Mouse (Mus musculus) kidney, postnatal 0 days (tissue): ENCODE data around the gene Zc3h12d. TPM values are rescaled to one million over a fixed set of nuclear protein-coding genes. Genes with fewer than 3 reads are reported as not detected.

ENCODE experiments used
- ATAC-seq: fragments of 200-750 bp; cut with Nextera tagmentation; replicated peaks from 2 replicates; pipeline ENCODE4 v1.8.0; 2017; ENCODE audit warnings: low read depth, moderate number of reproducible peaks, moderate TSS enrichment, moderate library complexity; ENCODE audit not compliant: low FRiP score
- DNase-seq: peaks from one replicate; pipeline ENCODE4 v3.0.0-alpha.2; 2016; ENCODE audit warnings: low spot score
- H3K27ac ChIP-seq: fragments of 300-500 bp; sonication (generic); 2 replicates; pipeline ENCODE4 v1.5.1; 2014; ENCODE audit warnings: mild to moderate bottlenecking
- H3K27me3 ChIP-seq: fragments of 300-500 bp; sonication (generic); 2 replicates; pipeline ENCODE4 v1.6.1; 2014; ENCODE audit warnings: low read length, mixed read lengths; ENCODE audit not compliant: insufficient read depth
- H3K36me3 ChIP-seq: fragments of 300-500 bp; sonication (generic); 2 replicates; pipeline ENCODE4 v1.6.1; 2014; ENCODE audit warnings: low read length, mixed read lengths; ENCODE audit not compliant: insufficient read depth
- H3K4me1 ChIP-seq: fragments of 300-500 bp; sonication (generic); replicated peaks from 2 replicates; pipeline ENCODE4 v1.6.1; 2014; ENCODE audit warnings: antibody characterized with exemption, low read length, mixed read lengths; ENCODE audit not compliant: insufficient read depth
- H3K4me2 ChIP-seq: fragments of 300-500 bp; sonication (generic); 2 replicates; pipeline ENCODE4 v1.6.1; 2014; ENCODE audit warnings: mild to moderate bottlenecking, low read length, moderate library complexity, mixed read lengths
- H3K4me3 ChIP-seq: fragments of 300-500 bp; sonication (generic); replicated peaks from 2 replicates; pipeline ENCODE4 v1.5.1; 2014; ENCODE audit warnings: low read depth, low read length
- H3K9ac ChIP-seq: fragments of 300-500 bp; sonication (generic); 2 replicates; pipeline ENCODE4 v1.6.1; 2014; ENCODE audit warnings: low read depth, low read length
- H3K9me3 ChIP-seq: fragments of 300-500 bp; sonication (generic); replicated peaks from 2 replicates; pipeline ENCODE4 v1.6.1; 2016; ENCODE audit warnings: low read length, inconsistent platforms, mixed read lengths
- CTCF ChIP-seq: IDR thresholded peaks from 2 replicates; pipeline ENCODE4 v1.5.1; 2016; ENCODE audit warnings: antibody characterized with exemption, low read depth, mild to moderate bottlenecking, moderate library complexity
- WGBS: fragments of 180-500 bp; shearing (Covaris S2); extraction: QIAGEN DNeasy Blood & Tissue Kit; methylation state at CpG from one replicate; pipeline ENCODE4 v1.1.7; 2014; 5-methylcytosine and 5-hydroxymethylcytosine counted together
- polyA plus RNA-seq: library from polyadenylated mRNA; unstranded; fragments of >200 nt; fragmentation: Nextera tagmentation; extraction: Ambion mirVana; gene quantifications from 2 replicates; pipeline ENCODE4 v1.2.1, GENCODE M21; 2015

Zc3h12d gene
- polyA plus RNA-seq, 1 experiment from 2014 or later, result 0.29 TPM

GRCm38 (mm10) chr10:7824663-7825280, 7.5 kb upstream of the Zc3h12d start:
- H3K27ac ChIP-seq, result no peak overlapping the region
- H3K9me3 ChIP-seq, result no peaks in the 10 kb centered on the region
- no peaks in the 10 kb centered on the region for H3K27me3 ChIP-seq
- WGBS, result 73% methylated on average over 9 of the region's 9 CpGs
- DNase-seq (no peak), ATAC-seq (no peak)
- no peak for TF ChIP-seq CTCF
- H3K4me1 ChIP-seq, result no peaks in the 10 kb centered on the region
- peaks cover 14% of the 10 kb centered on the region for H3K36me3 ChIP-seq
- no peak overlapping the region for H3K9ac ChIP-seq
- no peak overlapping the region for H3K4me2 ChIP-seq
- H3K4me3 ChIP-seq, result no peak overlapping the region

- ATAC-seq (no peak), DNase-seq (no peak)
- 93% methylated on average over 4 of the region's 4 CpGs for WGBS
- Histone ChIP-seq H3K4me2 (no peak overlapping the region), H3K4me1 (no peaks in the 10 kb centered on the region), H3K9me3 (no peaks in the 10 kb centered on the region), H3K27me3 (no peaks in the 10 kb centered on the region), H3K36me3 (peaks cover 14% of the 10 kb centered on the region), H3K9ac (no peak overlapping the region), H3K27ac (no peak overlapping the region), H3K4me3 (no peak overlapping the region)
- TF ChIP-seq CTCF, result no peak
Observed at GRCm38 (mm10) chr10:7825281-7825665, 7.0 kb upstream of the Zc3h12d start.

- Histone ChIP-seq H3K9ac (no peak overlapping the region), H3K36me3 (peaks cover 10% of the 10 kb centered on the region; the same call in 1 of the 2 replicates), H3K27me3 (no peaks in the 10 kb centered on the region), H3K4me3 (no peak overlapping the region), H3K4me1 (no peaks in the 10 kb centered on the region), H3K27ac (no peak overlapping the region), H3K9me3 (no peaks in the 10 kb centered on the region), H3K4me2 (no peak overlapping the region)
- no peak for DNase-seq
- no peak for ATAC-seq
- WGBS, result 94% methylated on average over 9 of the region's 9 CpGs
- no peak for TF ChIP-seq CTCF
Observed at GRCm38 (mm10) chr10:7826106-7826505, 6.2 kb upstream of the Zc3h12d start.

DNA sequence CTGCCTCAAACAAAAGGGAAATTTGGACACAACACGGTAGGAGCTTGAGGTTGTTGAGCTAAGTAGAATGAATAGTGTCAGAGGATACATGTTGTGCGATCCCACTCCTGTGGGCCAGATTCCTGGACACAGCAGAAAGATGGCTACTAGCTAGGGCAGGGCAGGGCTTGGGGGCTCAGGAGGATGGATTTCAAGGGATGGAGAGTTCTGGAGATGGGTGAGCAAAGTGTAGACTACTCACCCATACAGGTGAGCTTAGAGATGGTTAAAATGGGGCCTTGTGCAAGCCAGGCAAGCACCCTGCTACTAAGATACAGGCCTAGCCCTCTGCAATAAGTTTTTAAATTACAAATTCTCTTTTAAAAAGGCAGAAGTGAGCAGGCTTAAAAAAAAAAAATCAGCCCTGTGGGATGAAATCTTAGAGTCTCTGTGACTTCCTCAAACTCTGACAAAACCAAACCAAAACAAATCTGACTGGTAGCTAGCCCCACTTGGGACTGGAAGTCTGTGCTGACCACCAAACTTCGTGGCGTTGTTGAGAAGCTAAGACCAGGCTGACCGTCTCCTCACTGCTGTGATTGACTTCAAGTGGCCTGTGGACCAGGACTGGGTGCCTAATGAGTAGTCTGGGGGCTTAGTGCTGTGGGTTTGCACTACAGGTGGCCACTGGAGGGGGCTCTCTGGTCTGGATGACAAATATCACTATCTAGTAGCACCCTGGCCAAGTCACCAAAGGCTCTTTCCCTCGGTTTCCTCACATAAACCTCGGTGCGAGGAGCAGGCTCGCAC, 1.3 kb downstream of the Zc3h12d start:
- ATAC-seq (no peak), DNase-seq (no peak)
- 85% methylated on average over 9 of the region's 9 CpGs for WGBS
- Histone ChIP-seq H3K9ac (no peak overlapping the region), H3K4me2 (no peak overlapping the region), H3K36me3 (no peaks in the 10 kb centered on the region), H3K27ac (no peak overlapping the region), H3K4me3 (no peak overlapping the region), H3K4me1 (peaks cover 6% of the 10 kb centered on the region; the same call in 1 of the 2 replicates), H3K9me3 (no peaks in the 10 kb centered on the region), H3K27me3 (no peaks in the 10 kb centered on the region)
- TF ChIP-seq CTCF, result no peak

DNA sequence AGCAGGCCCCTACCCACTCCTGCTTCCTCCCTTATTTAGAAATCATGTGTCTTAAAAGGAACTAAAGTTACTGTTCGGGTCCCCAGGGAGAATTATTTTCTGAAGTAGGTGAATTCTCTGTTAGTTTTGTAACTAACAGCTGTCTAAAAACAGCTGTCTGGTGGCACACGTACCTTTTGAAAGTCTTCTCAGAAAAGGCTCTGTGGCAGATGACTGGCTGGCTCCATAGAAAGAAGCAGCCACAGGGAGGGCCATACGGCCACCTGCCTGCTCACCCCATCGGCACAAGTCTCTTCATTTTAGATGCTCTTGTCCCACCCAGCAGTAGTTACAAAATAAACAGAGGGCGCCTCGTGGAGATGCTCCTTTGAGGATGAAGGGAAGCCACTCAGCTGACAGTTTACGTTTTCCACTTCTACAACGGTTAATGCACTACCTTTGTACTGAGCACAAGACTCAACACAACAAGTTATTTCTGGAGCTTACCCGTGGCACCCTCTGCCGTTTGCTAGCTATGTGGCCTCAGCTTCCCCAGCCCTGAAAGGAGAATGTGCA, 2.5 kb downstream of the Zc3h12d start:
- ATAC-seq (no peak), DNase-seq (no peak)
- H3K27me3 ChIP-seq, result no peaks in the 10 kb centered on the region
- 68% methylated on average over 10 of the region's 10 CpGs for WGBS
- no peak overlapping the region for H3K4me3 ChIP-seq
- no peak for TF ChIP-seq CTCF
- no peak overlapping the region for H3K27ac ChIP-seq
- H3K36me3 ChIP-seq, result no peaks in the 10 kb centered on the region
- peaks cover 6% of the 10 kb centered on the region; the same call in 1 of the 2 replicates for H3K4me1 ChIP-seq
- no peak overlapping the region for H3K9ac ChIP-seq
- H3K9me3 ChIP-seq, result no peaks in the 10 kb centered on the region
- H3K4me2 ChIP-seq, result no peak overlapping the region

DNA sequence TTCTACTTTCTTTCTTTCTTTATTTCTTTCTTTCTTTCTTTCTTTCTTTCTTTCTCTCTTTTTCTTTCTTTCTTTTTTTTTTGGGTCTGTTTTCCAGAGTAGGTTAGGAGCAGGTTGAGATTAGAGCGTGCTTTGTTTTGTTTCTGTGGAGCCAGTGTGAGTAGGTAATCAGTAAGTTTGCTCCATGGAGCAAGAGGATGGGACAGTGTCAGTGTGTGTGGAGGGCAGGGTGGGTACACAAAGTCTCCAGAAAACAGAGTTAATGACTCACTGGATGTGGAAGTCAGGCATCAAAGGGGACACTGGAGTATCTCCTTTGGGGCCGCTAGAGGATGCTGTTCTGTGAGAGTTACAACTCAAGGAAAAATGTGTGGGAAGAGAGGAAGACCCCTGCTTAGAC, 4.6 kb downstream of the Zc3h12d start:
- no peaks in the 10 kb centered on the region for H3K9me3 ChIP-seq
- no peaks in the 10 kb centered on the region for H3K27me3 ChIP-seq
- H3K4me2 ChIP-seq, result no peak overlapping the region
- ATAC-seq, result no peak
- no peak for DNase-seq
- 72% methylated on average over 2 of the region's 2 CpGs for WGBS
- H3K4me3 ChIP-seq, result no peak overlapping the region
- H3K9ac ChIP-seq, result no peak overlapping the region
- H3K36me3 ChIP-seq, result no peaks in the 10 kb centered on the region
- H3K4me1 ChIP-seq, result peaks cover 6% of the 10 kb centered on the region; the same call in 1 of the 2 replicates
- no peak overlapping the region for H3K27ac ChIP-seq
- peak; percentile 8; the same call in 1 of the 2 replicates for TF ChIP-seq CTCF
